Mouse (Mus musculus): ENCODE measurements at regions not wholly inside any gene's neighbourhood (a gene's known extent, or its start where the extent isn't known, plus 50 kb on each side); places are given as distances from the start of the nearest gene placed in this dataset.
A peak's percentile ranks its signal among the peaks of the same experiment; 100 is the strongest.

DNA sequence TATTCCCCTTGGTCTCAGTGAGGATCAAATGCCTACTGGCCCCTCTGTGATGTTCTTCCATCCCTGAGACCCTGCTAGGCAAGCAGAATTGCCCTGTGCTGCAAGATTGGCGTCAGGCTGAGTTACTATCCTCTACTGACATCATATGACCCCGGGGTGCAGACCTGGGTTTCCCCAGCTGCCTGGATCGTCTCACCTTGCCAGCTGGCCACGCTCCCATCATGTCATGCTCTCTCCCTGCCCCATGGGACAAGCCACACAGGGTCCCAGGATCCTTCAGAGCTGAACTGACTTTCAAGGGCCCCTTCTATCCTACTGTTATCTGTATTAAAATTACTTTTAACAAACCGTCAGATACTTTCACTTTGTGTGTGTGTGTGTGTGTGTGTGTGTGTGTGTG is 72.6 kb upstream of the Dio3 start:
- Histone ChIP-seq H3K4me2 (ENCODE audit: low read depth, low read length) (0 out of 2 replicates have a peak overlapping the region, but pooled peaks have one; percentile 2), H3K27ac (ENCODE audit: low read depth) (peak overlapping the region; percentile 22; the same call in 1 of the 2 replicates), H3K4me3 (ENCODE audit: low read depth, low read length) (no peak overlapping the region), H3K36me3 (replicated peaks; ENCODE audit: insufficient read depth, low read length) (no peaks in the 10 kb centered on the region), H3K9me3 (ENCODE audit: low read length) (no peaks in the 10 kb centered on the region), H3K27me3 (ENCODE audit: insufficient read depth, low read length) (no peaks in the 10 kb centered on the region), H3K4me1 (ENCODE audit: insufficient read depth) (peaks cover 15% of the 10 kb centered on the region), H3K9ac (replicated peaks) (no peak overlapping the region)
- ATAC-seq (peak; percentile 85), DNase-seq (peak; percentile 70)
- TF ChIP-seq EP300 (IDR thresholded peaks at IDR 0.05; ENCODE audit: low read depth) (no peak), CTCF (IDR thresholded peaks at IDR 0.05; ENCODE audit: low read depth) (no peak)
- WGBS (ENCODE audit: insufficient replicate concordance): 48% methylated on average over 5 of the region's 5 CpGs

DNA sequence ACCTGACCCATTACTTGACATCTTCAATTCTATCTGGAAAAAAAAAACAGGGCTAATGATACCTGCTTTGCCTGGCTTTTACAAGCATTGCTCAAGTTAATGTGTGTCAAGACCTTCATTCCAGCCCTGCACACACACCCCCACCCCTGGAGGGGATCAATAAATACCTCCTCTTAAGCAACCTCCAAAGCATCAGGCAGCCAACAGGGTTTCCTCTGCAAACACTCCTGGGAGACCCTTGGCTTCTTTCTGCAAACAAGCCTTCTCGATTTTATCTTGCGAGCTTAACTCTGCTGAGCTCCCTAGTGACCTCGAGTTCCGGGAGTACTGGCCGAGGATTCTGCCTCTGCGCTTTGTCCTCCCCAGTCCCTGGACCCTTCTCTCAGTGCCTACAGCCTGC is 72.1 kb upstream of the Dio3 start:
- Histone ChIP-seq H3K27ac (ENCODE audit: low read depth) (peak overlapping the region; percentile 22; the same call in 1 of the 2 replicates), H3K27me3 (ENCODE audit: insufficient read depth, low read length) (no peaks in the 10 kb centered on the region), H3K9ac (replicated peaks) (no peak overlapping the region), H3K4me2 (ENCODE audit: low read depth, low read length) (no peak overlapping the region), H3K9me3 (ENCODE audit: low read length) (no peaks in the 10 kb centered on the region), H3K4me3 (ENCODE audit: low read depth, low read length) (no peak overlapping the region), H3K4me1 (ENCODE audit: insufficient read depth) (peaks cover 15% of the 10 kb centered on the region), H3K36me3 (replicated peaks; ENCODE audit: insufficient read depth, low read length) (no peaks in the 10 kb centered on the region)
- TF ChIP-seq CTCF (IDR thresholded peaks at IDR 0.05; ENCODE audit: low read depth) (no peak), EP300 (IDR thresholded peaks at IDR 0.05; ENCODE audit: low read depth) (no peak)
- ATAC-seq (peak; percentile 79), DNase-seq (peak; percentile 31)
- 26% methylated on average over 6 of the region's 6 CpGs for WGBS (ENCODE audit: insufficient replicate concordance)

DNA sequence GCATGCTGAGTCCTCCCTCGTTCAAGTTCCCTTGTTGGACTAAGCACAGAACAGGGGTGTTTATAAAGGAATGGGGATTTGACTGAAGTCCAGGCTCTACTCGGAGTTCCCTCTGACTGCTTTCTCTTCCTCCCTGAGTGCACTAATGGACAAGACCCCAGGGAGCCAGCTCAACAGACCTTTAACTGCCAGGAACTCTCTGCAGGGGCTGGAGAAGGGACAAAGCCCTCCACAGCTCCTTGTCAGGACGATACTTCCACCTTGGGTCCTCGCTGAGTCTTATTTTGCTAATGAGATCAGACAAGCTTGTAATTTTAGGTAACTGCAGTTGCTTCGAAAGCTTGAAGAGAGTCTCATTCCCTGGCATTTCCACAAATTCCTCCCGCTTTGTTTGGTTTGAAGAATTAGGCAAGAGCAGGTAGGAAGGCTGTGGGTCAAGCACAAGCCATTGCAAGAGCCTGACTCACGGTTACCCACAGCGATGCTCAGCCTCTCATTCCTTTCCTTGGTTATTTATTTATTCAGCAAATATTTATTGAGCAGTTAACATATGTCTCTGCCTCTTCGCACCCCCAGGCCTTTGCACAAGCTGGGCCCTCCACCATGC is 71.5 kb upstream of the Dio3 start:
- Histone ChIP-seq H3K27me3 (ENCODE audit: insufficient read depth, low read length) (no peaks in the 10 kb centered on the region), H3K36me3 (replicated peaks; ENCODE audit: insufficient read depth, low read length) (no peaks in the 10 kb centered on the region), H3K9me3 (ENCODE audit: low read length) (no peaks in the 10 kb centered on the region), H3K4me3 (ENCODE audit: low read depth, low read length) (no peak overlapping the region), H3K27ac (ENCODE audit: low read depth) (no peak overlapping the region; the same call in 1 of the 2 replicates), H3K4me1 (ENCODE audit: insufficient read depth) (peaks cover 15% of the 10 kb centered on the region), H3K9ac (replicated peaks) (no peak overlapping the region), H3K4me2 (ENCODE audit: low read depth, low read length) (no peak overlapping the region)
- TF ChIP-seq EP300 (IDR thresholded peaks at IDR 0.05; ENCODE audit: low read depth): no peak
- TF ChIP-seq CTCF (IDR thresholded peaks at IDR 0.05; ENCODE audit: low read depth): no peak
- DNase-seq: no peak
- ATAC-seq: no peak
- 43% methylated on average over 9 of the region's 9 CpGs for WGBS (ENCODE audit: insufficient replicate concordance)

DNA sequence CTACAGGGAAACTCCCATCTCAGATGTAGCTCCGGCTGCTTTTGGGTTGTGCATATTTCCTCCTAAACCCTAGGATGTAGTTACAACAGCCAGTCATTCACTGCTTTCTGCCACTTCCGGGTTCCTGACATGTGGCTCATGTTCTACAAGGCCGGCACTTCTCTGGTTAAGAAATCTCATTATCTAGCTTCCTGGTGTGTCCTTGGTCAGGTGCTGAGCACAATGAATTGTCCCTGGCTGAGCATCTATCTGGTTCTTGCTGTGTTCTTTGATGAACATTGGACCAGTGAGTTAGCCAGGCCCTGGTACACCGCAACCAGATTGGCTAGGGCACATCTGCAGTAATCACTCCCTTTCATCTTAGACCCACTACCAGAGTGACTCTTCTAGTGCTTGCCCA is 66.2 kb upstream of the Dio3 start:
- H3K27me3 ChIP-seq (ENCODE audit: insufficient read depth, low read length): no peaks in the 10 kb centered on the region
- peaks cover 5% of the 10 kb centered on the region; the same call in 1 of the 2 replicates for H3K4me1 ChIP-seq (ENCODE audit: insufficient read depth)
- no peak overlapping the region for H3K4me3 ChIP-seq (ENCODE audit: low read depth, low read length)
- TF ChIP-seq EP300 (IDR thresholded peaks at IDR 0.05; ENCODE audit: low read depth): no peak
- TF ChIP-seq CTCF (IDR thresholded peaks at IDR 0.05; ENCODE audit: low read depth): no peak
- no peaks in the 10 kb centered on the region for H3K36me3 ChIP-seq (replicated peaks; ENCODE audit: insufficient read depth, low read length)
- no peak overlapping the region for H3K4me2 ChIP-seq (ENCODE audit: low read depth, low read length)
- H3K9ac ChIP-seq (replicated peaks): no peak overlapping the region
- no peak overlapping the region for H3K27ac ChIP-seq (ENCODE audit: low read depth)
- 57% methylated on average over 4 of the region's 4 CpGs for WGBS (ENCODE audit: insufficient replicate concordance)
- H3K9me3 ChIP-seq (ENCODE audit: low read length): no peaks in the 10 kb centered on the region
- ATAC-seq (no peak), DNase-seq (no peak)

DNA sequence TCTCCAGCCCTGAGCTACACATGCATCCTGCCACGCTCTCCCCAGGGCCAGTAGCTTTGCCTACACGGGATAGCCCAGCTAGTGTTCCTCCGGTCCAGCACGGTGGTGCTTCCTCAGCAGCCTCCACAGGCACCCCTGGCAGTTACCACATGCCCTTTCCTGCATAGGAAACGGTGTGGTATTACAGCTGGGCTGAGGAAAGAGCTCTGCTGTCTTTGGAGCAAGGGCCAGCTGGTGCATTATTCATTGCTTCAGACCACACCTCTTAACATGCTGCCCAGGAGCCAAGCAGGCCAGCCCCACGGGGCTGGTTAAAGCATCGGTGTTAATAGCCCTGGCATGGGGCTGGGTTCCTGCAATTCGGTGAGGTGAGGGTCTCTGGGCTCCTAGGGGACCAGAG is 64.0 kb upstream of the Dio3 start:
- no peak overlapping the region for H3K4me3 ChIP-seq (ENCODE audit: low read depth, low read length)

DNA sequence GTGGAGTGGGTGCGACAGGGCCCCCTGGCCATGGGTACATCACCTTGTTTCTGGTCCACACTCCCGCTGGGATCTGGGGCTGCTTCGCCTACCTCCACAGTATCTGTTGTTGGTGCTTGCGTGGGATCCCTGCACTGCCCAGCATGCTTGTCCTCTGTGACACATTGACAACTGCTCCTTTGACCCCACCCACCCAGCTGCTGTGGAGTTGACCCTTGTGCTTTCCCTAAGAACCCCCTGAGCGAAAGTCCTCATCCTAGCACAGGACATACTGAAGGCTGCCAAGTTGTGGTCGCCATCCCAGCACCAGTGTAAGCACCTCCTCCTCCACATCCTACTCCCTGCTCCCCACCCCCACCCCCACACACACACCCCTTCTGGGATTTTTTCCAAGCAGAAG is 63.6 kb upstream of the Dio3 start:
- Histone ChIP-seq H3K27me3 (ENCODE audit: insufficient read depth, low read length) (no peaks in the 10 kb centered on the region), H3K9me3 (ENCODE audit: low read length) (no peaks in the 10 kb centered on the region), H3K4me2 (ENCODE audit: low read depth, low read length) (no peak overlapping the region), H3K4me1 (ENCODE audit: insufficient read depth) (peaks cover 5% of the 10 kb centered on the region; the same call in 1 of the 2 replicates), H3K9ac (replicated peaks) (no peak overlapping the region), H3K36me3 (replicated peaks; ENCODE audit: insufficient read depth, low read length) (no peaks in the 10 kb centered on the region), H3K4me3 (ENCODE audit: low read depth, low read length) (no peak overlapping the region), H3K27ac (ENCODE audit: low read depth) (no peak overlapping the region)
- WGBS (ENCODE audit: insufficient replicate concordance): 55% methylated on average over 6 of the region's 6 CpGs
- peak; percentile 29 for DNase-seq
- ATAC-seq: peak; percentile 28; the same call in 1 of the 2 replicates
- TF ChIP-seq CTCF (IDR thresholded peaks at IDR 0.05; ENCODE audit: low read depth) (no peak), EP300 (IDR thresholded peaks at IDR 0.05; ENCODE audit: low read depth) (no peak)

More for the DNA sequence above, 64.0 kb upstream of the Dio3 start:
- DNase-seq (no peak), ATAC-seq (no peak)
- WGBS (ENCODE audit: insufficient replicate concordance): 32% methylated on average over 8 of the region's 8 CpGs
- Histone ChIP-seq H3K36me3 (replicated peaks; ENCODE audit: insufficient read depth, low read length) (no peaks in the 10 kb centered on the region), H3K4me1 (ENCODE audit: insufficient read depth) (peaks cover 5% of the 10 kb centered on the region; the same call in 1 of the 2 replicates), H3K9me3 (ENCODE audit: low read length) (no peaks in the 10 kb centered on the region), H3K27me3 (ENCODE audit: insufficient read depth, low read length) (no peaks in the 10 kb centered on the region), H3K4me2 (ENCODE audit: low read depth, low read length) (no peak overlapping the region), H3K27ac (ENCODE audit: low read depth) (no peak overlapping the region), H3K9ac (replicated peaks) (no peak overlapping the region)
- TF ChIP-seq EP300 (IDR thresholded peaks at IDR 0.05; ENCODE audit: low read depth) (no peak), CTCF (IDR thresholded peaks at IDR 0.05; ENCODE audit: low read depth) (no peak)

Measured in liver, postnatal 0 days (tissue).